Mouse (Mus musculus): ENCODE measurements around the gene Cldn4. TPM values are rescaled to one million over a fixed set of nuclear protein-coding genes. Genes with fewer than 3 reads are reported as not detected.

Gene Cldn4
- polyA plus RNA-seq (2011; ENCODE audit: insufficient read depth, insufficient read length, low read depth, missing spikeins), result 259 and 279 TPM in 2 replicates

DNA sequence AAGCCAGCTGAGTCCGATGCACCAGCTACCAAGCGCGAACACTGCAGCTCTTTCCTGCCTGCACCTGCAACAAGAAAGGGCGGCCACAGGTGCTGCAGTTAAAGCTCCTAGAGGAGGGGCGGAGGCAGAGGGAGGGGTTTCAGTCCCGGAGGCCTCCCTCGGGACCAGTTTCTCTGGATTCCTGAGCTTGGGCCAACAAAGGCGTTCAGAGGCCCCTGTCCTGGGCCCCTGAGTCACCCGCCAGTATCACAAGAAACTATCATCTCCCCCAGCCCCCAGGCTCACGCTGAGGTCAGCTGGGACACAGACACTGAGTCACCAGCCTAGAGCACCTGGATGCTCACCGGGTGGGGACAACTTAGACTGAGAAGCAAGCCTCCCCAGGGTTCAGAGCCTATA, at the start of gene Cldn4:
Gene Cldn4, minus strand, starts transcription at position 78 of the 399 bp plus-strand sequence.
- no peaks in the 10 kb centered on the region for H3K36me3 ChIP-seq (ENCODE audit: control insufficient read depth, insufficient read depth, low read length, poor library complexity, severe bottlenecking)
- TF ChIP-seq POLR2A (IDR thresholded peaks at IDR 0.05; ENCODE audit: insufficient read depth, low read length) (peak; percentile 97), EP300 (IDR thresholded peaks at IDR 0.05; ENCODE audit: insufficient read depth, low read depth, low read length) (peak; percentile 98), CTCF (IDR thresholded peaks at IDR 0.05; ENCODE audit: low read depth, low read length) (no peak)
- peaks cover 4% of the 10 kb centered on the region for H3K4me1 ChIP-seq (ENCODE audit: control insufficient read depth, insufficient read depth, low read length)
- H3K9ac ChIP-seq (ENCODE audit: low read depth, poor library complexity, severe bottlenecking), result peak within 1 kb of the TSS; percentile 85
- H3K27me3 ChIP-seq (ENCODE audit: control insufficient read depth, insufficient read depth, low read length, poor library complexity, severe bottlenecking), result no peaks in the 10 kb centered on the region
- peak within 1 kb of the TSS; percentile 96 for H3K4me3 ChIP-seq (ENCODE audit: low read depth, low read length)
- no peaks in the 10 kb centered on the region for H3K9me3 ChIP-seq (replicated peaks; ENCODE audit: control insufficient read depth, insufficient read depth, low read length, poor library complexity, severe bottlenecking)
- peak within 1 kb of the TSS; percentile 85 for H3K27ac ChIP-seq (ENCODE audit: insufficient read depth, low read length)

DNA sequence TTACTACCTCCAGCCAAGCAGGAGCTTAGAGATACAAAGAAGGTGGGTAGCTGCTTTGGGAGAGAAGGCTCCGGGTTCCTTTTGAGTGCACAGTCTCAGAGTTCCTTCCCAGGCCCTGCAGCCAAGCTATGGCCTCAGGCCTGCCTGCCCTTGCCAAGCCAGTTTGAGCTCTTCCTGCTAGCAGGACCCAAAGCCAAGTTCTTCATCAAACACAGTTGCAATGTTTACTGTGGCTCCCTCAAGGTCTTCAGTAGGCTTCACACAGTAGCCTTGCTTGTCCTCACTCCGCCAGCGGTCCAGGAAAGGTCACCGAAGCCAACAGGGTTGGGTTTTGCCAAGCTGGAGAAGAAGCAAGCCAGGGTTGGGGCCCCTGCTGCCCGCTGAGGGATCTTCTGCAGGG, 45.8 kb upstream of the Cldn4 start:
- Histone ChIP-seq H3K4me3 (ENCODE audit: low read depth, low read length) (no peak overlapping the region), H3K9me3 (replicated peaks; ENCODE audit: control insufficient read depth, insufficient read depth, low read length, poor library complexity, severe bottlenecking) (no peaks in the 10 kb centered on the region), H3K4me1 (ENCODE audit: control insufficient read depth, insufficient read depth, low read length) (peaks cover 4% of the 10 kb centered on the region), H3K9ac (ENCODE audit: low read depth, poor library complexity, severe bottlenecking) (no peak overlapping the region), H3K36me3 (ENCODE audit: control insufficient read depth, insufficient read depth, low read length, poor library complexity, severe bottlenecking) (no peaks in the 10 kb centered on the region), H3K27me3 (ENCODE audit: control insufficient read depth, insufficient read depth, low read length, poor library complexity, severe bottlenecking) (no peaks in the 10 kb centered on the region), H3K27ac (ENCODE audit: insufficient read depth, low read length) (no peak overlapping the region)
- TF ChIP-seq EP300 (IDR thresholded peaks at IDR 0.05; ENCODE audit: insufficient read depth, low read depth, low read length), result no peak
- no peak for TF ChIP-seq POLR2A (IDR thresholded peaks at IDR 0.05; ENCODE audit: insufficient read depth, low read length)
- TF ChIP-seq CTCF (IDR thresholded peaks at IDR 0.05; ENCODE audit: low read depth, low read length), result no peak

DNA sequence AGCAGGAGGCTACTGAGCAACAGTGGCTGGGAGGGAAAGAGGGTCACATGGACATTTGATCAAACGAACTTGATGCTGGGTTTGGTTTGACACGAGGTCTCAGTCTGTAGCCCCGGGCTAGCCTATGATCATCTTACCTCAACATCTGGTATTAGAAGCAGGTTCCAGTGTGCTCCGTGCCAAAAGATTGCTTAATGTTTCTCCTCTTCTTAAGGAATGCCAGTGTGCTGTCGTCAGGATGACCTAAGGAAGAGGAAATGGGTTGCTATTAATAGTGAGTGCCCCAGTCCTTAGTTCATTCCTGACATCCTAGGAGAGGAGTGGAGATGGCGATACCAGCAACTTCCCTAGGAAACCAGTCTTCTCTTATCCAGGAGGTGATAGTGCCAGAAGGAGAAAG, 43.0 kb upstream of the Cldn4 start:
- Histone ChIP-seq H3K27me3 (ENCODE audit: control insufficient read depth, insufficient read depth, low read length, poor library complexity, severe bottlenecking) (no peaks in the 10 kb centered on the region), H3K4me3 (ENCODE audit: low read depth, low read length) (no peak overlapping the region), H3K36me3 (ENCODE audit: control insufficient read depth, insufficient read depth, low read length, poor library complexity, severe bottlenecking) (no peaks in the 10 kb centered on the region), H3K4me1 (ENCODE audit: control insufficient read depth, insufficient read depth, low read length) (peaks cover 7% of the 10 kb centered on the region), H3K27ac (ENCODE audit: insufficient read depth, low read length) (no peak overlapping the region), H3K9me3 (replicated peaks; ENCODE audit: control insufficient read depth, insufficient read depth, low read length, poor library complexity, severe bottlenecking) (no peaks in the 10 kb centered on the region), H3K9ac (ENCODE audit: low read depth, poor library complexity, severe bottlenecking) (no peak overlapping the region)
- TF ChIP-seq EP300 (IDR thresholded peaks at IDR 0.05; ENCODE audit: insufficient read depth, low read depth, low read length), result no peak
- TF ChIP-seq POLR2A (IDR thresholded peaks at IDR 0.05; ENCODE audit: insufficient read depth, low read length), result no peak
- TF ChIP-seq CTCF (IDR thresholded peaks at IDR 0.05; ENCODE audit: low read depth, low read length), result no peak

DNA sequence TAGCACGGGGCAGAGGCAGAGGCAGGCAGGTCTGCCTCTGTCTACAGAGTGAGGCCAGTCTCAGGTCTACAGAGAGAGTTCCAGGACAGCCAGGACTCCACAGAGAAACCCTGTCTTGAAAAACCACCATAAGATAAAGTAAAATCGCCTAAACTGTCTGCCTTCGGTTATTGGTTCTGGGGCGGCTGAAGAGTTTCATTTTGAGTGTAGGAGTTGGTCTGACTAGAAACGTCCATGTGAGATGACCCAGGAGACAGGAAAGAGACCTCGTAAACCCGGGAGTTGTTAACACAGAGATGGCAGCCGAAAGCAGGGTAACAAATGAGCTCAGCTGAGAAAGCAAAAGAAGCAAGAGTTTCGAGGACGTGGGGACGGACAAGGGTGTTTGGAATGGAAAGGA, 42.4 kb upstream of the Cldn4 start:
- H3K4me3 ChIP-seq (ENCODE audit: low read depth, low read length), result no peak overlapping the region
- no peak overlapping the region for H3K9ac ChIP-seq (ENCODE audit: low read depth, poor library complexity, severe bottlenecking)
- no peaks in the 10 kb centered on the region for H3K9me3 ChIP-seq (replicated peaks; ENCODE audit: control insufficient read depth, insufficient read depth, low read length, poor library complexity, severe bottlenecking)
- no peaks in the 10 kb centered on the region for H3K36me3 ChIP-seq (ENCODE audit: control insufficient read depth, insufficient read depth, low read length, poor library complexity, severe bottlenecking)
- H3K4me1 ChIP-seq (ENCODE audit: control insufficient read depth, insufficient read depth, low read length), result peaks cover 12% of the 10 kb centered on the region
- TF ChIP-seq EP300 (IDR thresholded peaks at IDR 0.05; ENCODE audit: insufficient read depth, low read depth, low read length) (no peak), CTCF (IDR thresholded peaks at IDR 0.05; ENCODE audit: low read depth, low read length) (no peak), POLR2A (IDR thresholded peaks at IDR 0.05; ENCODE audit: insufficient read depth, low read length) (no peak)
- no peak overlapping the region for H3K27ac ChIP-seq (ENCODE audit: insufficient read depth, low read length)
- no peaks in the 10 kb centered on the region for H3K27me3 ChIP-seq (ENCODE audit: control insufficient read depth, insufficient read depth, low read length, poor library complexity, severe bottlenecking)

DNA sequence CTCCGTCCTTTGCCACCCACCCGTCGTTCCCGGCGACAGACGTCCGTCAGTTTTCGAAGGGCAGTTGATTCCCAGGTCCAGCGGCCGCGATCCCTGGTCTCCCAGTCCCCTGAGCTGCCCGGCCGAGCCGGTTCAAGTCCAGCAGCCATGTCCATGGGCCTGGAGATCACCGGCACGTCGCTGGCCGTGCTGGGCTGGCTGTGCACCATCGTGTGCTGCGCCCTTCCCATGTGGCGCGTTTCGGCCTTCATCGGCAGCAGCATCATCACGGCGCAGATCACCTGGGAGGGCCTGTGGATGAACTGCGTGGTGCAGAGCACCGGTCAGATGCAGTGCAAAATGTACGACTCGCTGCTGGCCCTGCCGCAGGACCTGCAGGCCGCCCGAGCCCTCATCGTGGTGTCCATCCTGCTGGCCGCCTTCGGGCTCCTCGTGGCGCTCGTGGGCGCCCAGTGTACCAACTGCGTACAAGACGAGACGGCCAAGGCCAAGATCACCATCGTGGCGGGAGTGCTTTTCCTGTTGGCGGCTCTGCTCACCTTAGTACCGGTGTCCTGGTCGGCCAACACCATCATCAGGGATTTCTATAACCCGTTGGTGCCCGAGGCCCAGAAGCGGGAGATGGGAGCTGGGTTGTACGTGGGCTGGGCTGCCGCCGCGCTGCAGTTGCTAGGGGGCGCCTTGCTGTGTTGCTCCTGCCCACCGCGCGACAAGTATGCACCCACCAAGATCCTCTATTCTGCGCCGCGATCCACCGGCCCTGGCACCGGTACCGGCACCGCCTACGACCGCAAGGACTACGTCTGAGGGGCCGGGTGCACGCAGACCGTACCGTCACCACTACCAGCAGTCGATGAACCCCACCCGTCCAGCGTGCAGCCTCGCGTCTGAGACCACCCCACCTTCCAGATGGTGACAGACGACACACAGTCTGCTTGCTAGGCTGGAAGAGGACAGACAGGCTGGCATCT, 39.8 kb upstream of the Cldn4 start:
- Histone ChIP-seq H3K36me3 (ENCODE audit: control insufficient read depth, insufficient read depth, low read length, poor library complexity, severe bottlenecking) (no peaks in the 10 kb centered on the region), H3K9ac (ENCODE audit: low read depth, poor library complexity, severe bottlenecking) (peak overlapping the region; percentile 28), H3K27ac (ENCODE audit: insufficient read depth, low read length) (0 out of 2 replicates have a peak overlapping the region, but pooled peaks have one; percentile 1), H3K9me3 (replicated peaks; ENCODE audit: control insufficient read depth, insufficient read depth, low read length, poor library complexity, severe bottlenecking) (no peaks in the 10 kb centered on the region), H3K27me3 (ENCODE audit: control insufficient read depth, insufficient read depth, low read length, poor library complexity, severe bottlenecking) (no peaks in the 10 kb centered on the region), H3K4me3 (ENCODE audit: low read depth, low read length) (peak overlapping the region; percentile 67), H3K4me1 (ENCODE audit: control insufficient read depth, insufficient read depth, low read length) (peaks cover 11% of the 10 kb centered on the region)
- peak; percentile 37 for TF ChIP-seq CTCF (IDR thresholded peaks at IDR 0.05; ENCODE audit: low read depth, low read length)
- no peak for TF ChIP-seq POLR2A (IDR thresholded peaks at IDR 0.05; ENCODE audit: insufficient read depth, low read length)
